Mouse (Mus musculus): ENCODE data around the gene Mpc1.
"Not testable (repeated sequence)": the region's sequence is repeated elsewhere in the genome, so short reads cannot be mapped to it uniquely, and the experiment has no call there.

Gene Mpc1

GRCm38 (mm10) chr17:8330602-8331001, 47.9 kb downstream of the Mpc1 start:
- no peak for DNase-seq (ENCODE audit: low spot score)

GRCm38 (mm10) chr17:8337159-8337558, 54.5 kb downstream of the Mpc1 start, which contains the start of gene Prr18:
Prr18 (plus strand) TSS chr17:8337459.
- DNase-seq (ENCODE audit: low spot score) = not testable (repeated sequence)

GRCm38 (mm10) chr17:8339666-8340374, 57.1 kb downstream of the Mpc1 start:
- no peak for DNase-seq (ENCODE audit: low spot score)

- DNase-seq (ENCODE audit: low spot score) = no peak
These were observed 58.0 kb downstream of the Mpc1 start for GRCm38 (mm10) chr17:8340407-8341359.

GRCm38 (mm10) chr17:8341360-8341963, 58.8 kb downstream of the Mpc1 start:
- DNase-seq (ENCODE audit: low spot score) = no peak

GRCm38 (mm10) chr17:8342706-8343105, 60.0 kb downstream of the Mpc1 start:
- DNase-seq (ENCODE audit: low spot score) = no peak

- DNase-seq (ENCODE audit: low spot score) = no peak
These were observed 60.7 kb downstream of the Mpc1 start for GRCm38 (mm10) chr17:8343416-8343815.

Data from urinary bladder, postnatal 14 days (tissue).